Mouse (Mus musculus): ENCODE measurements around the gene Crybb3. TPM values are rescaled to one million over a fixed set of nuclear protein-coding genes. Genes with fewer than 3 reads are reported as not detected.
A peak's percentile ranks its signal among the peaks of the same experiment; 100 is the strongest.

The Crybb3 gene
- polyA plus RNA-seq (2015; fragmentation: Nextera tagmentation; extraction: Ambion mirVana), result 0.31 and 0.68 TPM in 2 replicates

GRCm38 (mm10) chr5:113081439-113081838, at the start of gene Crybb3:
TSS of gene Crybb3 (minus strand) at chr5:113081584.
- Histone ChIP-seq H3K4me1 (replicated peaks) (peaks cover 9% of the 10 kb centered on the region), H3K9me3 (no peaks in the 10 kb centered on the region), H3K4me3 (no peak within 1 kb of the TSS), H3K4me2 (no peak within 1 kb of the TSS), H3K36me3 (no peaks in the 10 kb centered on the region), H3K27ac (no peak within 1 kb of the TSS), H3K27me3 (0 out of 2 replicates have a peak, but pooled peaks cover 3% of the 10 kb centered on the region), H3K9ac (peak within 1 kb of the TSS; percentile 35; the same call in 1 of the 2 replicates)
- WGBS, result 87% methylated on average over 8 of the region's 8 CpGs
- no peak for ATAC-seq (ENCODE audit: low FRiP score)

GRCm38 (mm10) chr5:113128426-113128825, 47.0 kb upstream of the Crybb3 start:
- no peaks in the 10 kb centered on the region for H3K27me3 ChIP-seq
- H3K4me2 ChIP-seq, result no peak overlapping the region
- H3K36me3 ChIP-seq, result no peaks in the 10 kb centered on the region
- 71% methylated on average over 4 of the region's 4 CpGs for WGBS
- no peak overlapping the region for H3K9ac ChIP-seq
- ATAC-seq (ENCODE audit: low FRiP score), result no peak
- H3K4me3 ChIP-seq, result no peak overlapping the region
- peaks cover 10% of the 10 kb centered on the region for H3K4me1 ChIP-seq (replicated peaks)
- H3K9me3 ChIP-seq, result no peaks in the 10 kb centered on the region
- no peak overlapping the region for H3K27ac ChIP-seq

- no peak overlapping the region for H3K4me3 ChIP-seq
- H3K9me3 ChIP-seq, result no peaks in the 10 kb centered on the region
- peaks cover 11% of the 10 kb centered on the region for H3K4me1 ChIP-seq (replicated peaks)
- ATAC-seq (ENCODE audit: low FRiP score), result no peak
- no peak overlapping the region for H3K27ac ChIP-seq
- H3K4me2 ChIP-seq, result no peak overlapping the region
- H3K27me3 ChIP-seq, result no peaks in the 10 kb centered on the region
- no peak overlapping the region for H3K9ac ChIP-seq
- H3K36me3 ChIP-seq, result no peaks in the 10 kb centered on the region
- 92% methylated on average over 12 of the region's 12 CpGs for WGBS
Measured at GRCm38 (mm10) chr5:113126476-113126875, 45.1 kb upstream of the Crybb3 start.

GRCm38 (mm10) chr5:113123693-113124092, 42.3 kb upstream of the Crybb3 start:
- ATAC-seq (ENCODE audit: low FRiP score), result no peak
- Histone ChIP-seq H3K4me3 (no peak overlapping the region), H3K36me3 (no peaks in the 10 kb centered on the region), H3K27me3 (no peaks in the 10 kb centered on the region), H3K9me3 (no peaks in the 10 kb centered on the region), H3K9ac (no peak overlapping the region), H3K4me2 (no peak overlapping the region), H3K4me1 (replicated peaks) (peaks cover 32% of the 10 kb centered on the region), H3K27ac (no peak overlapping the region)
- 82% methylated on average over 10 of the region's 10 CpGs for WGBS

GRCm38 (mm10) chr5:113122326-113123054, 41.1 kb upstream of the Crybb3 start:
- Histone ChIP-seq H3K27ac (no peak overlapping the region), H3K36me3 (no peaks in the 10 kb centered on the region), H3K9me3 (no peaks in the 10 kb centered on the region), H3K4me2 (no peak overlapping the region), H3K4me1 (replicated peaks) (peaks cover 35% of the 10 kb centered on the region), H3K9ac (no peak overlapping the region), H3K4me3 (no peak overlapping the region), H3K27me3 (no peaks in the 10 kb centered on the region)
- no peak for ATAC-seq (ENCODE audit: low FRiP score)
- WGBS, result 42% methylated on average over 12 of the region's 12 CpGs

GRCm38 (mm10) chr5:113121591-113121875, 40.1 kb upstream of the Crybb3 start:
- H3K4me2 ChIP-seq, result no peak overlapping the region
- WGBS, result 79% methylated on average over 6 of the region's 6 CpGs
- no peak overlapping the region for H3K27ac ChIP-seq
- peaks cover 40% of the 10 kb centered on the region for H3K4me1 ChIP-seq (replicated peaks)
- H3K27me3 ChIP-seq, result no peaks in the 10 kb centered on the region
- no peak overlapping the region for H3K9ac ChIP-seq
- no peaks in the 10 kb centered on the region for H3K36me3 ChIP-seq
- no peak overlapping the region for H3K4me3 ChIP-seq
- no peaks in the 10 kb centered on the region for H3K9me3 ChIP-seq
- no peak for ATAC-seq (ENCODE audit: low FRiP score)

- peak; percentile 53; the same call in 1 of the 2 replicates for ATAC-seq (ENCODE audit: low FRiP score)
- H3K4me1 ChIP-seq (replicated peaks), result peaks cover 41% of the 10 kb centered on the region
- H3K36me3 ChIP-seq, result no peaks in the 10 kb centered on the region
- H3K9me3 ChIP-seq, result no peaks in the 10 kb centered on the region
- H3K27me3 ChIP-seq, result no peaks in the 10 kb centered on the region
- peak overlapping the region; percentile 19; the same call in 1 of the 2 replicates for H3K9ac ChIP-seq
- H3K27ac ChIP-seq, result no peak overlapping the region
- 35% methylated on average over 15 of the region's 15 CpGs for WGBS
- H3K4me2 ChIP-seq, result no peak overlapping the region
- H3K4me3 ChIP-seq, result no peak overlapping the region
Measured at GRCm38 (mm10) chr5:113120741-113121590, 39.6 kb upstream of the Crybb3 start.

GRCm38 (mm10) chr5:113119861-113120465, 38.6 kb upstream of the Crybb3 start:
- no peaks in the 10 kb centered on the region for H3K27me3 ChIP-seq
- peak overlapping the region; percentile 23; the same call in 1 of the 2 replicates for H3K27ac ChIP-seq
- no peaks in the 10 kb centered on the region for H3K9me3 ChIP-seq
- WGBS, result 40% methylated on average over 13 of the region's 13 CpGs
- H3K36me3 ChIP-seq, result no peaks in the 10 kb centered on the region
- ATAC-seq (ENCODE audit: low FRiP score), result no peak
- H3K9ac ChIP-seq, result peak overlapping the region; percentile 2; the same call in 1 of the 2 replicates
- H3K4me2 ChIP-seq, result no peak overlapping the region
- H3K4me3 ChIP-seq, result no peak overlapping the region
- peaks cover 43% of the 10 kb centered on the region for H3K4me1 ChIP-seq (replicated peaks)

GRCm38 (mm10) chr5:113119291-113119690, 37.9 kb upstream of the Crybb3 start:
- Histone ChIP-seq H3K4me3 (no peak overlapping the region), H3K27ac (no peak overlapping the region), H3K4me2 (no peak overlapping the region), H3K9ac (no peak overlapping the region), H3K27me3 (no peaks in the 10 kb centered on the region), H3K36me3 (no peaks in the 10 kb centered on the region), H3K4me1 (replicated peaks) (peaks cover 47% of the 10 kb centered on the region), H3K9me3 (no peaks in the 10 kb centered on the region)
- ATAC-seq (ENCODE audit: low FRiP score), result no peak
- 86% methylated on average over 9 of the region's 9 CpGs for WGBS

GRCm38 (mm10) chr5:113118695-113119094, 37.3 kb upstream of the Crybb3 start:
- Histone ChIP-seq H3K9me3 (no peaks in the 10 kb centered on the region), H3K4me2 (no peak overlapping the region), H3K36me3 (no peaks in the 10 kb centered on the region), H3K9ac (no peak overlapping the region), H3K27me3 (no peaks in the 10 kb centered on the region), H3K4me1 (replicated peaks) (peaks cover 53% of the 10 kb centered on the region), H3K27ac (no peak overlapping the region), H3K4me3 (no peak overlapping the region)
- no peak for ATAC-seq (ENCODE audit: low FRiP score)
- 58% methylated on average over 6 of the region's 6 CpGs for WGBS

GRCm38 (mm10) chr5:113117361-113117760, 36.0 kb upstream of the Crybb3 start:
- Histone ChIP-seq H3K9me3 (no peaks in the 10 kb centered on the region), H3K4me3 (no peak overlapping the region), H3K36me3 (no peaks in the 10 kb centered on the region), H3K27me3 (no peaks in the 10 kb centered on the region), H3K27ac (no peak overlapping the region), H3K9ac (no peak overlapping the region), H3K4me1 (replicated peaks) (peaks cover 50% of the 10 kb centered on the region), H3K4me2 (no peak overlapping the region)
- 68% methylated on average over 5 of the region's 5 CpGs for WGBS
- no peak for ATAC-seq (ENCODE audit: low FRiP score)

- Histone ChIP-seq H3K36me3 (no peaks in the 10 kb centered on the region), H3K4me3 (no peak overlapping the region), H3K4me1 (replicated peaks) (peaks cover 45% of the 10 kb centered on the region), H3K9me3 (no peaks in the 10 kb centered on the region), H3K4me2 (no peak overlapping the region), H3K27me3 (no peaks in the 10 kb centered on the region), H3K9ac (no peak overlapping the region), H3K27ac (0 out of 2 replicates have a peak overlapping the region, but pooled peaks have one; percentile 2)
- ATAC-seq (ENCODE audit: low FRiP score), result no peak
- WGBS, result 55% methylated on average over 10 of the region's 10 CpGs
Measured at GRCm38 (mm10) chr5:113115896-113116295, 34.5 kb upstream of the Crybb3 start.

Measured in hindbrain, embryonic 13.5 days (tissue).